11 mouse cellular contexts compared by ENCODE assay signal in genomic region chr7:99065391-99065831, GRCm38 (mm10).
DNase-seq lines count a peak whose midpoint lies in the region; ATAC-seq lines count a peak whose summit lies in the region.
"Had no signal": no experiment of that assay in that cellular context is flagged by ENCODE, and none has a peak within 500 bp of the region (broad histone marks: within the 10 kb centered on the region; RNA-seq: fewer than 3 reads in every experiment).

No protein-coding gene starts in this region.

- no peak for DNase-seq in heart, postnatal 36 days
- DNase-seq in R1 (ENCODE audit: low read depth, low spot score), result peak; percentile 23
- peak; percentile 21 for DNase-seq in hindbrain, embryonic 11.5 days (ENCODE audit: low spot score)
- DNase-seq in cerebellum, postnatal 14 days, result no peak
- no peak for DNase-seq in gastrocnemius, postnatal 25 days
- DNase-seq: heart, postnatal 14 days; left cerebral cortex, postnatal 4 days; right cerebral cortex, postnatal 4 days had no signal

- no peak for ATAC-seq in heart, embryonic 14.5 days (ENCODE audit: insufficient number of reproducible peaks, insufficient read depth, low FRiP score, low read depth)
- ATAC-seq in hindbrain, embryonic 11.5 days (ENCODE audit: low FRiP score), result no peak
- 0 out of 2 replicates have a peak, but pooled peaks have one; percentile 58 for ATAC-seq in limb, embryonic 12.5 days (ENCODE audit: insufficient number of reproducible peaks, insufficient read depth, low FRiP score, low TSS enrichment, low read depth)
- ATAC-seq in frontal cortex, adult (ENCODE audit: low TSS enrichment), result no peak

- H3K27ac ChIP-seq in heart, embryonic 14.5 days (replicated peaks in 1 of 2; ENCODE audit: control insufficient read depth in 1 of 2, insufficient read depth in 1 of 2, low read depth in 2 of 2, low read length in 2 of 2), result peak overlapping the region in 1 of 2 experiments; percentile 20; a peak in 1 of 4 replicates
- H3K27ac ChIP-seq in hindbrain, embryonic 11.5 days (ENCODE audit: low read depth, low read length), result no peak overlapping the region
- H3K27ac ChIP-seq in limb, embryonic 12.5 days, result 0 out of 2 replicates have a peak overlapping the region, but pooled peaks have one; percentile 29

- no peaks in the 10 kb centered on the region for H3K9me3 ChIP-seq in heart, embryonic 14.5 days (ENCODE audit: control insufficient read depth, low read length)
- H3K9me3 ChIP-seq in hindbrain, embryonic 11.5 days (ENCODE audit: control insufficient read depth, low read length), result no peaks in the 10 kb centered on the region
- H3K9me3 ChIP-seq in limb, embryonic 12.5 days, result no peaks in the 10 kb centered on the region

- H3K27me3 ChIP-seq in heart, embryonic 14.5 days (ENCODE audit: control insufficient read depth, insufficient read depth, low read length), result no peaks in the 10 kb centered on the region
- no peaks in the 10 kb centered on the region for H3K27me3 ChIP-seq in hindbrain, embryonic 11.5 days (ENCODE audit: control insufficient read depth, insufficient read depth, low read length)
- H3K27me3 ChIP-seq in limb, embryonic 12.5 days, result no peaks in the 10 kb centered on the region

- intact Hi-C loops in heart, postnatal 36 days (cut with DNase I), result no loop called here

- H3K4me1 ChIP-seq in heart, embryonic 14.5 days (ENCODE audit: control insufficient read depth in 2 of 2, insufficient read depth in 2 of 2, low read length in 2 of 2), result peaks cover 8 to 25% of the 10 kb centered on the region in 2 experiments
- H3K4me1 ChIP-seq in hindbrain, embryonic 11.5 days (replicated peaks; ENCODE audit: control insufficient read depth, insufficient read depth, low read length), result no peaks in the 10 kb centered on the region
- H3K4me1 ChIP-seq in limb, embryonic 12.5 days (replicated peaks), result peaks cover 17% of the 10 kb centered on the region

- 0 out of 2 replicates have a peak overlapping the region, but pooled peaks have one; percentile 21 for H3K9ac ChIP-seq in heart, embryonic 14.5 days (ENCODE audit: low read length)
- no peak overlapping the region for H3K9ac ChIP-seq in hindbrain, embryonic 11.5 days (ENCODE audit: low read depth, low read length)
- no peak overlapping the region for H3K9ac ChIP-seq in limb, embryonic 12.5 days (replicated peaks)

- peak overlapping the region; percentile 35 for H3K4me2 ChIP-seq in heart, embryonic 14.5 days (ENCODE audit: low read length)
- H3K4me2 ChIP-seq in hindbrain, embryonic 11.5 days (replicated peaks; ENCODE audit: low read depth, low read length), result no peak overlapping the region
- peak overlapping the region; percentile 27; the same call in 1 of the 2 replicates for H3K4me2 ChIP-seq in limb, embryonic 12.5 days

- H3K4me3 ChIP-seq in heart, embryonic 14.5 days (ENCODE audit: control insufficient read depth in 1 of 2, insufficient read depth in 1 of 2, low read depth in 1 of 2, low read length in 2 of 2), result no peak overlapping the region
- H3K4me3 ChIP-seq in hindbrain, embryonic 11.5 days (ENCODE audit: low read depth, low read length), result no peak overlapping the region
- no peak overlapping the region for H3K4me3 ChIP-seq in limb, embryonic 12.5 days (replicated peaks)

- 17% methylated on average over 11 of the region's 11 CpGs for WGBS in heart, embryonic 14.5 days
- 8% methylated on average over 11 of the region's 11 CpGs for WGBS in hindbrain, embryonic 11.5 days
- WGBS in limb, embryonic 12.5 days, result 6% methylated on average over 11 of the region's 11 CpGs

- 0 out of 2 replicates have a peak, but pooled peaks cover 2% of the 10 kb centered on the region for H3K36me3 ChIP-seq in heart, embryonic 14.5 days (ENCODE audit: control insufficient read depth, insufficient read depth, low read length)
- H3K36me3 ChIP-seq in hindbrain, embryonic 11.5 days (ENCODE audit: control insufficient read depth, insufficient read depth, low read length), result no peaks in the 10 kb centered on the region
- H3K36me3 ChIP-seq in limb, embryonic 12.5 days, result no peaks in the 10 kb centered on the region

Comparison
In these comparisons a context has a peak if more than half of its experiments do, and no peak if none do; other contexts are left out.
1. DNase-seq: peak in R1 (single experiment) and hindbrain, embryonic 11.5 days (single experiment); none in heart, postnatal 36 days (0 of 2), cerebellum, postnatal 14 days (0 of 2) and gastrocnemius, postnatal 25 days (single experiment).